Mouse (Mus musculus) kidney, embryonic 15.5 days (tissue): ENCODE measurements at regions not wholly inside any gene's neighbourhood (a gene's known extent, or its start where the extent isn't known, plus 50 kb on each side); places are given as distances from the start of the nearest gene placed in this dataset.

Experiments used
- ATAC-seq: fragments of 200-750 bp; cut with Nextera tagmentation; replicated peaks from 2 replicates; pipeline ENCODE4 v1.8.0; 2017; ENCODE audit warnings: moderate TSS enrichment; ENCODE audit not compliant: low FRiP score
- H3K27ac ChIP-seq: fragments of 300-500 bp; sonication (generic); 2 replicates; pipeline ENCODE4 v1.5.1; 2015; ENCODE audit warnings: mild to moderate bottlenecking, inconsistent platforms
- H3K27me3 ChIP-seq: fragments of 300-500 bp; sonication (generic); 2 replicates; pipeline ENCODE4 v1.6.1; 2015; ENCODE audit warnings: inconsistent platforms
- H3K36me3 ChIP-seq: fragments of 300-500 bp; sonication (generic); 2 replicates; pipeline ENCODE4 v1.6.1; 2015; ENCODE audit warnings: inconsistent platforms
- H3K4me1 ChIP-seq: fragments of 300-500 bp; sonication (generic); 2 replicates; pipeline ENCODE4 v1.6.1; 2015; ENCODE audit warnings: inconsistent platforms
- H3K4me2 ChIP-seq: fragments of 300-500 bp; sonication (generic); 2 replicates; pipeline ENCODE4 v1.6.1; 2015; ENCODE audit warnings: moderate library complexity, mild to moderate bottlenecking, inconsistent platforms
- H3K4me3 ChIP-seq: fragments of 300-500 bp; sonication (generic); replicated peaks from 2 replicates; pipeline ENCODE4 v1.5.1; 2015; ENCODE audit warnings: mild to moderate bottlenecking, inconsistent platforms
- H3K9ac ChIP-seq: fragments of 300-500 bp; sonication (generic); 2 replicates; pipeline ENCODE4 v1.6.1; 2015; ENCODE audit warnings: mild to moderate bottlenecking, inconsistent platforms
- H3K9me3 ChIP-seq: fragments of 300-500 bp; sonication (generic); replicated peaks from 2 replicates; pipeline ENCODE4 v1.6.1; 2016; ENCODE audit warnings: inconsistent platforms
- WGBS: fragments of 180-500 bp; shearing (Covaris S2); methylation state at CpG from one replicate; pipeline ENCODE4 v1.1.7; 2015; ENCODE audit warnings: mixed read lengths; 5-methylcytosine and 5-hydroxymethylcytosine counted together

DNA sequence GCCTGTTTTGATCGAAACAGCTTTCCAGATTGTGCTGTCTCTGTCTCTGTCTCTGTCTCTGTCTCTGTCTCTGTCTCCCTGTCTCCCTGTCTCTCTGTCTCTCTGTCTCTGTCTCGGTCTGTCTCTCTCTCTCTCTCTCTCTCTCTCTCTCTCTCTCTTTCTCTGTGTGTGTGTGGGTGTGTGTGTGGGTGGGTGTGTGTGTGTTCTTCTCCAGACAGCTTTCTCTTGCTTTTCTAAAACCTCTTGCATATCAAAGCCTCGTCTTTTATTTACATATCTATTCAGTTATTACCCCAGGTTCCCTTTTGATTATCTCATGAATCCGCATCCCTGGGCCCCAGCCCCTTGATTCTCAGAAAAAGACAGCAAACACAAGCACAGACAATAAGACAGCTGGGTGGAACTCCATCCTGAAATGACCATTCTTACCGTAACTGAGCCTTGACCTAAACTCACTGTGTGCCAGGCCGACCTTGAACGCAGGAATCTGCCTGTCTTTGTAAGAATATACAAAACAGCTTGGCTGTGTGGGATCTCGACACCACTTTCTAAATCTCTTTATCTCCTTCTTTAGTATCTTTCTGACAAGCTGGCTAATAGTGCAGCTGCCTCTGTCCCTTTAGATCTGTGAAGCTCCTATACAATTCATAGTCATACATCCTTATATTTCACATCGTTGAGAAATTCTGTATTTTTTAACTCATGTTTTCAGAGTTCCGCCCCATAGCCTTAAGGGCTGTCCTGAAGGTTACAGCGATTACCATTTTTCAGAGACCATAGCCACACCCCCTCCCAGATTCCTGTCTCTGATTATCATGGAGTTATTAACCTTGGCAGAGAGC is 141.3 kb downstream of the Rnd3 start:
- no peak overlapping the region for H3K27ac ChIP-seq
- H3K9me3 ChIP-seq: no peaks in the 10 kb centered on the region
- WGBS: 61% methylated on average over 11 of the region's 11 CpGs
- no peak for ATAC-seq
- no peaks in the 10 kb centered on the region for H3K36me3 ChIP-seq
- no peak overlapping the region for H3K9ac ChIP-seq
- H3K27me3 ChIP-seq: no peaks in the 10 kb centered on the region
- H3K4me1 ChIP-seq: no peaks in the 10 kb centered on the region
- no peak overlapping the region for H3K4me3 ChIP-seq
- no peak overlapping the region for H3K4me2 ChIP-seq

DNA sequence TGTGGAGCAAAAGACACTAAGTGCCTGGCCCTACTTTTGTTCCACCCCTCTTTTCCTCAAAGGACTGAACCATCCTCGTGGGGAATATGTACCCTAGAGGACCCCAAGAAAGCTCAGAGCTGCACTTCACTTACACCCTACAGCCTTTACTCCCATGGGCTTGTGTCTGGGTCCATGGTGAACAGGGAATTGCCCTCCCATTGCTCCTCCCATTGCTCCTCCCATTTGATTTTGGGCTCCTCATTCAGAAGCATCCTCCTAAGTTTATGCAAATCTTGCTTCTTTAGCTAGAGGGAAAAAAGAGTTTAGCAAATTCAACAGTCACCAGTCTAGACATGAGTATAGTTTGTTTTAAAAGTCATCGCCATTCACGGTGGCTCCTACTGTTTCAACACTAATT is 142.1 kb downstream of the Rnd3 start:
- ATAC-seq: no peak
- no peak overlapping the region for H3K4me2 ChIP-seq
- no peaks in the 10 kb centered on the region for H3K27me3 ChIP-seq
- no peak overlapping the region for H3K4me3 ChIP-seq
- 71% methylated on average over 3 of the region's 3 CpGs for WGBS
- no peaks in the 10 kb centered on the region for H3K9me3 ChIP-seq
- H3K9ac ChIP-seq: no peak overlapping the region
- no peaks in the 10 kb centered on the region for H3K4me1 ChIP-seq
- no peaks in the 10 kb centered on the region for H3K36me3 ChIP-seq
- H3K27ac ChIP-seq: no peak overlapping the region

DNA sequence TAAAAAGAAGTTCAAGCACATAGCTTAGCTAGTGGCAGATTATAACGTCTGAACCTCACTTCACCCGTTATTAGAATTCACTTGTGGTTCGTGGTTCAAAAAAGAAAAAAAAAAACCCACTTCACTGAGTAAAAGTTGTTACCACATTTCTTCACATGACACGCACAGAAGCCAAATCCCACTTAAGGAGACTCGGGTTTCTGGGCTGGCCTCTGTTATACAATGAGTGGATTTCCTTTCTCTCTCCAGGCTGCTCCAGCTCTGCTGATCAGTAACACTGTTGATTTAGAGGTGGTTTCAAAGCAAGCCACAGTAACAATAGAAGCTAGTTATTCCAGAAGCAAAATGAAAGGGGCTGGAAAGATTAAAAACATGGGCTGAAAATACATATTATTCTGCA is 147.4 kb downstream of the Rnd3 start:
- Histone ChIP-seq H3K9ac (no peak overlapping the region), H3K27me3 (no peaks in the 10 kb centered on the region), H3K4me1 (no peaks in the 10 kb centered on the region), H3K9me3 (no peaks in the 10 kb centered on the region), H3K4me2 (no peak overlapping the region), H3K4me3 (no peak overlapping the region), H3K36me3 (no peaks in the 10 kb centered on the region), H3K27ac (no peak overlapping the region)
- 54% methylated on average over 5 of the region's 5 CpGs for WGBS
- ATAC-seq: no peak

DNA sequence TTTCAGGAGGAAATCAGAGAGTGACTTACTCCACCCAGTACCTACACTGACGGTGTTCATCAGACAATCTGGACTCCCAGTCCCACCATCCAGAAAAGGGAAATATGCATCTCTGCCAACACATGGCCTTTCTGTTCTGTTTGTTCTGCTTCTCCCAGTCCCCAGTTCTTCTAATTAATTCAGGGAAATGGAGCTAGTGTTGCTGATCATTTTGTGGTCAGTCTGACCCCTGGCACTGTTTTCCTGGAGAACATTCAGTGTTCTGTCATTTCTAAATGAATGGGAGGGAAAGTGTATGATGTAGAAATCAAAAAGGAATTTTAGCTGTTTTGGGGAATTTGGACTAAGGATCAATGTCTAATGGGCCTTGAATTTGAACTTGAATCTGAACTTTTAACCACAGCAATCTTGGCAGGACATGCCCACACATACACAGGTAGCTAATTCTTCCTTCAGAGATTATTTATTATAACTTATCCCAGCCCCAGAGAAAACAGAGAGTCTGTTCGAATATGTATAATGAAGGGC is 165.0 kb downstream of the Rnd3 start:
- 83% methylated on average over 2 of the region's 2 CpGs for WGBS
- no peak overlapping the region for H3K27ac ChIP-seq

DNA sequence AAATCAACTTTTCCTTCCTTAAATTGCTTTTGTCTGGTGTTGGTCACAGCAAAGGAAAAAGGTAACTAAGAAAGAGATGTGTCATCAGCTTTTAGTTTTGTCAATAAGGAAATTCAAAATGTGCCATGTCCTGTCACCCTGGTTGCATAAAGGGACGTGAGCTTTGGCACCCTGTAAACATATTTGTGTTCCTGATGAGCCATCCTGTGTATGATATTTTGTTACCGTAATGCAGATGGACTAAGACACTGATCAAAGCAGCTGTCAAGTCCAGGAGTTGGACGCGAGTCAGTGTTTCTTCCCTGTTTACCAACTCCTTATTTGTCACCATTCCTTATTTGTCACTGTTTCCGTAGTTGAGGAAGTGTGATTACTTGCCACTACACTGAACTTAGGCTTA is 166.3 kb downstream of the Rnd3 start:
- no peak for ATAC-seq
- WGBS: 85% methylated on average over 5 of the region's 5 CpGs
- Histone ChIP-seq H3K36me3 (no peaks in the 10 kb centered on the region), H3K4me2 (no peak overlapping the region), H3K27ac (no peak overlapping the region), H3K4me1 (no peaks in the 10 kb centered on the region), H3K4me3 (no peak overlapping the region), H3K9ac (no peak overlapping the region), H3K27me3 (no peaks in the 10 kb centered on the region), H3K9me3 (no peaks in the 10 kb centered on the region)

More for the DNA sequence above, 165.0 kb downstream of the Rnd3 start:
- H3K9ac ChIP-seq: no peak overlapping the region
- no peak overlapping the region for H3K4me2 ChIP-seq
- no peaks in the 10 kb centered on the region for H3K4me1 ChIP-seq
- H3K27me3 ChIP-seq: no peaks in the 10 kb centered on the region
- no peaks in the 10 kb centered on the region for H3K9me3 ChIP-seq
- H3K4me3 ChIP-seq: no peak overlapping the region
- no peaks in the 10 kb centered on the region for H3K36me3 ChIP-seq
- ATAC-seq: no peak

DNA sequence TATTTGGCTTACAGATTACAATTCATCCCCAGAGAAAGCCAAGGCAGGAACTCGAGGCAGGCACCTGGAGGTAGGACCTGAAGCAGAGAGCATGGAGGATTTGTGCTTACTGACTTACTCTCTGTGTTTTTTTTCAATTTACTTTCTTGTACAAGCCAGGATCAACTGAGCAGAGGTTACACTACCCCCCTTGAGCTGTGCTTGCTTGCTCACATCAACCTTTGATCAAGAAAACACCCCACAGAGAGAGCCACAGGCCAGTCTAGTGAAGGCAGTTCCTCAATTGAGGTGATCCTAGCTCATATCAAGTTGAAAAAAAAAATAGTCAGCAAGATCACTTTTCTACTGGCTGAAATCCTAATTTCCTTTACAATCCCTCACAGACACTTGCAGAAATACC is 170.6 kb downstream of the Rnd3 start:
- no peaks in the 10 kb centered on the region for H3K9me3 ChIP-seq
- H3K4me2 ChIP-seq: no peak overlapping the region
- H3K4me1 ChIP-seq: no peaks in the 10 kb centered on the region
- WGBS: 69% methylated on average over 1 of the region's 1 CpGs
- no peaks in the 10 kb centered on the region for H3K27me3 ChIP-seq
- no peak overlapping the region for H3K4me3 ChIP-seq
- H3K9ac ChIP-seq: no peak overlapping the region
- no peak overlapping the region for H3K27ac ChIP-seq
- ATAC-seq: no peak
- no peaks in the 10 kb centered on the region for H3K36me3 ChIP-seq

DNA sequence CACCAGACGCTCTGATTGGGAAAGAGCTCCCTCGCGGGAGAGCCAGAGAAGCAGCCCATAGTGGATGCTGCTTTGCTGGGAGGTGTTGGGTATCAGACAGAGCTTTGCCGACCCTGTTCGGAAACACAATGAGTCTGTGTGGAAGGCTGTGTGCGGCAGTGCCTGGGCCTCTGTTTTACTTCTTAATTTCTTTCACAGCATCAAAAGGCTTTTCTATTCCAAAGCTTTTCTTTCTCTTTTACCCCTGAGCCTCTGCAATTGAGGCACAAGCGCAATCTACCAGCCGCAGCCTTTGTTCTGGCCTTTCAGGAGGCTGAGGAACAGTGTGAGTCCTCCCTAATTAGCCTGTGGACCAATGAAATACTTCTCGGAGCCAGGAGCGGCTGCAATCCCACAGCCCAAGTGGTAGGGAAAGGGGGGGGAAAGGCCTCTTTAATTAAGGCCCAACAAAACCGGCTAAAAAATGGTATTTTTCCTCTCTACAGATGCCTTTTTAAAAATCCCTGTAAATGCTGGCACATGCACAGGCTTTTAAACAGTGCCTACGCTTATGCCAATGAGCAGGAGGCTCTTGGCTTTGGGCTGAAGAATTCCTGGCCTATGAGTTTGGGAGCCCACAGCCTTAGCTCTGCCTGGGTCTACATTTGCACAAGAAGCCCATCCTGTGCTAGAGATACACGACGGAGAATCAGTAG is 177.6 kb downstream of the Rnd3 start:
- no peaks in the 10 kb centered on the region for H3K36me3 ChIP-seq
- no peaks in the 10 kb centered on the region for H3K27me3 ChIP-seq
- peak overlapping the region; percentile 23 for H3K4me3 ChIP-seq
- no peak overlapping the region for H3K9ac ChIP-seq
- ATAC-seq: peak; percentile 81; the same call in 1 of the 2 replicates
- H3K9me3 ChIP-seq: no peaks in the 10 kb centered on the region
- no peak overlapping the region for H3K27ac ChIP-seq
- WGBS: 12% methylated on average over 14 of the region's 14 CpGs
- H3K4me2 ChIP-seq: peak overlapping the region; percentile 54
- peaks cover 16% of the 10 kb centered on the region for H3K4me1 ChIP-seq

DNA sequence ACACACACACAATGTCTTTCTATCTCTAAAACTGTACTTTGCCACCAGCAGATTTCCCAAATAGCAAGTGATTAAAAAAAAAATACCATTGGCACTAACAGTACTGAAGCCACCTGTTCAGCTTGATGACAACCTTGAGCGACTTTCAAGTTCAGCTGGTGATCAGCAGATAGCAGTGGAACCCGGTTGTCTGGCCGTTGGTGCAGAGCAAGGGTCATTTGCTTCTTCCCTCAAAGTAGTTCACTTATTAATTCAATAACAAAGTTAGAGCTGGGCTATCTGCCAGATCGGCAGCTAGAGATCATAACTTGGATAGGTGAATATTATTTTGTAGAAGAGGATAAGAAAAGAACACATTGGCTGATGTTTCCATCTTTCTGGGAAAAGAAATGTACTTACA is 180.5 kb downstream of the Rnd3 start:
- Histone ChIP-seq H3K9me3 (no peaks in the 10 kb centered on the region), H3K36me3 (no peaks in the 10 kb centered on the region), H3K4me3 (no peak overlapping the region), H3K9ac (no peak overlapping the region), H3K27me3 (no peaks in the 10 kb centered on the region), H3K4me1 (peaks cover 16% of the 10 kb centered on the region), H3K27ac (no peak overlapping the region), H3K4me2 (no peak overlapping the region)
- WGBS: 58% methylated on average over 4 of the region's 4 CpGs
- ATAC-seq: no peak

DNA sequence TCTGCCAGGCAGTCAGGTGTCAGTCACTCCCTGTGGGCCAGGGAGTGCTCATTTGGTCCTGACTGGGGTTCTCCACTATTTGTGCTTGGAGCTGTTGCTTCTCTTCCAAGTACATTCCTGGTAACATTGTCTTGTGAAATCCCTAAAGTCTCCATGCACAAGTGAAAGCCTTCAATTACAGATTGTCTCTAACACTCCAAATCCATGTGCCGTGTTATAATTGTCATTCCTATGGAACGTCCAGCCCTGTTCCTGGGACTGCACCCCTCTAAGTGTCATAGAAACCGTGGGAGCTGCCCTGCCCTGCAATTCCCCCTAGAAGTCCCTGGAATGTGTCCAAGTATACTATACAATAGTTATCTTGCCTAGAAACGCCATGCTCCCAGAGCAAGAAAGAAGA is 181.1 kb downstream of the Rnd3 start:
- peaks cover 16% of the 10 kb centered on the region for H3K4me1 ChIP-seq
- no peaks in the 10 kb centered on the region for H3K36me3 ChIP-seq
- WGBS: 30% methylated on average over 4 of the region's 4 CpGs
- H3K4me2 ChIP-seq: no peak overlapping the region
- H3K27ac ChIP-seq: no peak overlapping the region
- H3K4me3 ChIP-seq: no peak overlapping the region
- H3K9me3 ChIP-seq: no peaks in the 10 kb centered on the region
- H3K9ac ChIP-seq: no peak overlapping the region
- no peaks in the 10 kb centered on the region for H3K27me3 ChIP-seq
- no peak for ATAC-seq

DNA sequence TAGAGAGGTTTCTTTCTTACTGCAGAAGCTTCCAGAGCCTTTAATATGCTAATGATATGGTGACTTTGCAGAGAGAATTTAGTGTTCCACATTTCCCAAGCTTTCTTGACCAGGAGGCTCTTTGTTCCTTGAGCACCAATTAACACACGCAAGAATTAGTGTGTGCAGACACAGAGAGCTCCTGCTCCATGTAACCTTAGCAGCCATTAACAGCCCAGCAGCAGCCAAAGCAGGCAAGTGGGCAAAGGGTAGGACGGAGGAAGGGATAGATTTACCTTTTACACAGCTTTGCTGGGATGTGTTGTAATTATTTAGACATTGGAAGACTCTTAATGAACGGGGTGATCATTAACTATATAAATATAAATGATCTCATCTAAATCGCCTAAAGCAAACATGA is 181.8 kb downstream of the Rnd3 start:
- peaks cover 16% of the 10 kb centered on the region for H3K4me1 ChIP-seq
- no peaks in the 10 kb centered on the region for H3K36me3 ChIP-seq
- no peak overlapping the region for H3K9ac ChIP-seq
- H3K4me3 ChIP-seq: no peak overlapping the region
- no peak overlapping the region for H3K27ac ChIP-seq
- H3K4me2 ChIP-seq: no peak overlapping the region
- H3K9me3 ChIP-seq: no peaks in the 10 kb centered on the region
- ATAC-seq: no peak
- no peaks in the 10 kb centered on the region for H3K27me3 ChIP-seq
- WGBS: 41% methylated on average over 4 of the region's 4 CpGs

DNA sequence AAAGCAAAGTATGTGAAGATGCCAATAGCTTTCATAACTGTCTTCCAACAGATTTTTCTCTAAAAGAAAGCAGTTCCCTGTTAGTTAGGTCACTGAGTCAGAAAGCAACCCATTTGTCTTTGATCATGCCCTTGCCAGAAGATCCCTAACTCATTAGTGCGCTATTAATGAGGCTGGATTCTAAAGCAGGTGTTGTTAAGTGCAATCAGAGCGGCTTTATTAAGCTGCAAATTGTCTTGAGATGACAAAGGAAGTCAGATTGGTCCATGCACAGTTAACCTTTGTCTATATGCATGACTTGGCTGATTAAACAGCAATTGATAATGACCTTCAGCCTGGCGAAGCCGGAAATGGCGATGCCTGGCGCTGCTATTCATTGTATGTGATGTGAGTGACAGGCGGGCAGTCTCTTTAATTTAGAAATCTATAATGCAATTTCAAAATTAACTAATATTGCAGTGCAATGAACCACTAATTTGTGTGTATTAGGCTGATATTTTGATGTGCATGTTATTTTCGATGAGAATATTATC is 183.4 kb downstream of the Rnd3 start:
- no peak overlapping the region for H3K4me2 ChIP-seq
- no peak overlapping the region for H3K9ac ChIP-seq
- H3K4me1 ChIP-seq: peaks cover 8% of the 10 kb centered on the region
- ATAC-seq: no peak
- no peak overlapping the region for H3K27ac ChIP-seq
- no peaks in the 10 kb centered on the region for H3K27me3 ChIP-seq
- WGBS: 77% methylated on average over 8 of the region's 8 CpGs
- no peaks in the 10 kb centered on the region for H3K9me3 ChIP-seq
- H3K4me3 ChIP-seq: no peak overlapping the region
- H3K36me3 ChIP-seq: no peaks in the 10 kb centered on the region

DNA sequence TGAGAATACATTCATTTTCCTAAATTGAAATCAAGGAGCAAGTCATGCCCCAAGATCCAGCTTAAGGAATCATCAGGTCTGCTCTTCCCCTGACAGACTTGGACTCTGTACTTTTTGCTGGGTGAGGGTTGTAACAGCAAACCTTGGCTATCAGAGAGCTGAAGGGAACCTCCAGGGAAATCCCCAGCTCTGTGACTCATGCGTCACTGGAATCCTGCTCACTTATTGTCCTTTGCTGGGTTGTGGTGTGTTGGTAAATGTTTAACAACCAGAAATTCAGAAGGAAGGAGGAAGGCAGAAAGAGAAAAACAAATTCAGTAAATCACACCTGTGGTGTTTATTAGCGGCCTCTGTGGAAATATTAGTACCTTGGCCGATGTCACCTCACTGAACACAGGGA is 184.8 kb downstream of the Rnd3 start:
- peaks cover 8% of the 10 kb centered on the region for H3K4me1 ChIP-seq
- no peak overlapping the region for H3K9ac ChIP-seq
- no peaks in the 10 kb centered on the region for H3K27me3 ChIP-seq
- no peak overlapping the region for H3K4me3 ChIP-seq
- H3K9me3 ChIP-seq: no peaks in the 10 kb centered on the region
- no peak overlapping the region for H3K4me2 ChIP-seq
- H3K36me3 ChIP-seq: no peaks in the 10 kb centered on the region
- WGBS: 72% methylated on average over 3 of the region's 3 CpGs
- H3K27ac ChIP-seq: no peak overlapping the region
- ATAC-seq: 0 out of 2 replicates have a peak, but pooled peaks have one; percentile 49
